Mouse (Mus musculus) heart, embryonic 10.5 days (tissue): Measurements from ENCODE around the gene Ankrd13a. TPM values are rescaled to one million over a fixed set of nuclear protein-coding genes. Genes with fewer than 3 reads are reported as not detected.
"Not testable (repeated sequence)": the region's sequence is repeated elsewhere in the genome, so short reads cannot be mapped to it uniquely, and the experiment has no call there.

Experiments
- DNase-seq: peaks from one replicate; pipeline ENCODE4 v3.0.0-alpha.2; 2017; ENCODE audit warnings: low spot score
- H3K27ac ChIP-seq: fragments of 300-500 bp; sonication (generic); 2 replicates; pipeline ENCODE4 v1.5.1; 2016; ENCODE audit warnings: mild to moderate bottlenecking
- H3K27me3 ChIP-seq: fragments of 300-500 bp; sonication (generic); 2 replicates; pipeline ENCODE4 v1.6.1; 2016; ENCODE audit warnings: mild to moderate bottlenecking; ENCODE audit not compliant: poor library complexity, insufficient read depth, severe bottlenecking
- H3K36me3 ChIP-seq: fragments of 300-500 bp; sonication (generic); 2 replicates; pipeline ENCODE4 v1.6.1; 2016; ENCODE audit warnings: mild to moderate bottlenecking, moderate library complexity
- H3K4me1 ChIP-seq: fragments of 300-500 bp; sonication (generic); 2 replicates; pipeline ENCODE4 v1.6.1; 2016; ENCODE audit warnings: mild to moderate bottlenecking
- H3K4me3 ChIP-seq: fragments of 300-500 bp; sonication (generic); 2 replicates; pipeline ENCODE4 v1.5.1; 2016; ENCODE audit warnings: mild to moderate bottlenecking, moderate library complexity
- H3K9me3 ChIP-seq: fragments of 300-500 bp; sonication (generic); 2 replicates; pipeline ENCODE4 v1.6.1; 2016; ENCODE audit warnings: mild to moderate bottlenecking, moderate library complexity
- WGBS: fragments of 180-500 bp; shearing (Covaris S2); methylation state at CpG from one replicate; pipeline ENCODE4 v1.1.7; 2016; 5-methylcytosine and 5-hydroxymethylcytosine counted together
- microRNA-seq: library from miRNA; unstranded; fragments of <30 nt; microRNA quantifications from one replicate; pipeline ENCODE4, GENCODE M21; 2017
- polyA plus RNA-seq: library from polyadenylated mRNA; unstranded; fragments of >200 nt; fragmentation: Nextera tagmentation; extraction: Ambion mirVana; gene quantifications from 2 replicates; pipeline ENCODE4 v1.2.1, GENCODE M21; 2016

Gene Ankrd13a
- polyA plus RNA-seq, 1 experiment from 2014 or later, result 41.2 TPM

GRCm38 (mm10) chr5:114827427-114827826, 53.0 kb downstream of the Ankrd13a start:
- no peak for DNase-seq
- Histone ChIP-seq H3K27ac (no peak overlapping the region), H3K27me3 (no peaks in the 10 kb centered on the region), H3K36me3 (0 out of 2 replicates have a peak, but pooled peaks cover under 1% of the 10 kb centered on the region), H3K9me3 (no peaks in the 10 kb centered on the region), H3K4me3 (no peak overlapping the region), H3K4me1 (peaks cover 13% of the 10 kb centered on the region; the same call in 1 of the 2 replicates)
- WGBS, result 90% methylated on average over 12 of the region's 12 CpGs

- H3K27me3 ChIP-seq, result no peaks in the 10 kb centered on the region
- WGBS, result 61% methylated on average over 3 of the region's 3 CpGs
These were observed 55.3 kb downstream of the Ankrd13a start for GRCm38 (mm10) chr5:114829740-114830139.

GRCm38 (mm10) chr5:114836886-114837285, 62.4 kb downstream of the Ankrd13a start:
- H3K4me3 ChIP-seq, result no peak overlapping the region
- DNase-seq, result no peak
- WGBS, result 29% methylated on average over 12 of the region's 12 CpGs
- no peaks in the 10 kb centered on the region; the same call in 1 of the 2 replicates for H3K27me3 ChIP-seq
- no peaks in the 10 kb centered on the region for H3K36me3 ChIP-seq
- peaks cover 3% of the 10 kb centered on the region; the same call in 1 of the 2 replicates for H3K4me1 ChIP-seq
- H3K27ac ChIP-seq, result no peak overlapping the region
- H3K9me3 ChIP-seq, result no peaks in the 10 kb centered on the region

More at GRCm38 (mm10) chr5:114829740-114830139, 55.3 kb downstream of the Ankrd13a start:
- DNase-seq, result no peak
- H3K36me3 ChIP-seq, result no peaks in the 10 kb centered on the region
- H3K4me1 ChIP-seq, result peaks cover 9% of the 10 kb centered on the region; the same call in 1 of the 2 replicates
- H3K27ac ChIP-seq, result no peak overlapping the region
- H3K9me3 ChIP-seq, result no peaks in the 10 kb centered on the region
- no peak overlapping the region for H3K4me3 ChIP-seq

GRCm38 (mm10) chr5:114840481-114840880, 66.0 kb downstream of the Ankrd13a start:
- not testable (repeated sequence) for DNase-seq

GRCm38 (mm10) chr5:114842155-114842554, 67.7 kb downstream of the Ankrd13a start:
- H3K4me3 ChIP-seq, H3K4me1 ChIP-seq, H3K9me3 ChIP-seq, DNase-seq, H3K27ac ChIP-seq, H3K36me3 ChIP-seq: not testable (repeated sequence)
- peaks cover 17% of the 10 kb centered on the region for H3K27me3 ChIP-seq
- WGBS, result 63% methylated on average over 3 of the region's 3 CpGs

More at GRCm38 (mm10) chr5:114840481-114840880, 66.0 kb downstream of the Ankrd13a start:
- 75% methylated on average over 5 of the region's 5 CpGs for WGBS
- H3K36me3 ChIP-seq, H3K4me1 ChIP-seq, H3K27me3 ChIP-seq, H3K27ac ChIP-seq, H3K9me3 ChIP-seq, H3K4me3 ChIP-seq: not testable (repeated sequence)

GRCm38 (mm10) chr5:114842674-114843073, 68.2 kb downstream of the Ankrd13a start:
- no peak for DNase-seq
- Histone ChIP-seq H3K9me3 (no peaks in the 10 kb centered on the region), H3K36me3 (no peaks in the 10 kb centered on the region), H3K27me3 (peaks cover 17% of the 10 kb centered on the region), H3K27ac (peak overlapping the region; percentile 29; the same call in 1 of the 2 replicates), H3K4me3 (no peak overlapping the region), H3K4me1 (peaks cover 5% of the 10 kb centered on the region)
- 60% methylated on average over 5 of the region's 5 CpGs for WGBS

GRCm38 (mm10) chr5:114844371-114844770, 69.9 kb downstream of the Ankrd13a start:
- not testable (repeated sequence) for DNase-seq, H3K36me3 ChIP-seq, H3K4me3 ChIP-seq, H3K27ac ChIP-seq, H3K9me3 ChIP-seq, H3K4me1 ChIP-seq
- H3K27me3 ChIP-seq, result peaks cover 24% of the 10 kb centered on the region
- WGBS, result 71% methylated on average over 2 of the region's 2 CpGs

GRCm38 (mm10) chr5:114851565-114852236, 77.2 kb downstream of the Ankrd13a start:
- H3K4me1 ChIP-seq, result no peaks in the 10 kb centered on the region
- H3K27ac ChIP-seq, result no peak overlapping the region
- no peak overlapping the region for H3K4me3 ChIP-seq
- no peak for DNase-seq
- no peaks in the 10 kb centered on the region for H3K9me3 ChIP-seq
- WGBS, result 79% methylated on average over 20 of the region's 20 CpGs
- peaks cover 32% of the 10 kb centered on the region for H3K27me3 ChIP-seq
- no peaks in the 10 kb centered on the region for H3K36me3 ChIP-seq

- not testable (repeated sequence) for H3K4me1 ChIP-seq, DNase-seq
- 69% methylated on average over 3 of the region's 5 CpGs for WGBS
These were observed 78.9 kb downstream of the Ankrd13a start, which contains the start of gene 4930519G04Rik for GRCm38 (mm10) chr5:114853364-114853763. Gene 4930519G04Rik, plus strand, starts transcription at chr5:114853664.

More at GRCm38 (mm10) chr5:114853364-114853763, 78.9 kb downstream of the Ankrd13a start, which contains the start of gene 4930519G04Rik:
- H3K27me3 ChIP-seq, result peaks cover 48% of the 10 kb centered on the region
- H3K36me3 ChIP-seq, H3K4me3 ChIP-seq, H3K9me3 ChIP-seq, H3K27ac ChIP-seq: not testable (repeated sequence)

Small RNA genes lying within 50 kb of the gene (microRNA-seq; reads per million reads assigned to microRNA genes)
- gene Mir6240, result 26.3 reads per million, percentile 36 among the genes with 10 or more reads in this experiment

Other genes with a start within 250 kb of the Ankrd13a start
- gene Fam222a, start 206.7 kb upstream of the Ankrd13a start, polyA plus RNA-seq, result 0.60 and 1.5 TPM in 2 replicates
- 1.1 TPM in 2 replicates for gene Trpv4, start 116.3 kb upstream of the Ankrd13a start, polyA plus RNA-seq
- 65.8 and 71.8 TPM in 2 replicates for gene Gltp, start 83.7 kb upstream of the Ankrd13a start, polyA plus RNA-seq
- 8.8 and 11.4 TPM in 2 replicates for gene Tchp, start 66.9 kb upstream of the Ankrd13a start, polyA plus RNA-seq
- gene Git2, start 840 bp downstream of the Ankrd13a start, polyA plus RNA-seq, result 31.6 and 33.0 TPM in 2 replicates
- 58.7 and 77.1 TPM in 2 replicates for gene 1500011B03Rik, start 48.8 kb downstream of the Ankrd13a start, polyA plus RNA-seq
- not detected in 2 replicates for gene 4930519G04Rik, start 79.0 kb downstream of the Ankrd13a start, polyA plus RNA-seq
- not detected in 2 replicates for gene Gm9936, start 84.0 kb downstream of the Ankrd13a start, polyA plus RNA-seq
- gene Oasl2, start 122.3 kb downstream of the Ankrd13a start, polyA plus RNA-seq, result 1.1 and 1.7 TPM in 2 replicates
- gene Oasl1, start 148.6 kb downstream of the Ankrd13a start, polyA plus RNA-seq, result 0.31 TPM in 1 of 2 replicates, not detected in the other
- 30.1 and 33.0 TPM in 2 replicates for gene 2210016L21Rik, start 167.5 kb downstream of the Ankrd13a start, polyA plus RNA-seq
- 0.11 and 1.9 TPM in 2 replicates for gene Hnf1a, start 196.4 kb downstream of the Ankrd13a start, polyA plus RNA-seq
- gene Sppl3, start 236.5 kb downstream of the Ankrd13a start, polyA plus RNA-seq, result 6.9 and 11.5 TPM in 2 replicates